Mouse (Mus musculus) adrenal gland, postnatal 25 days (tissue): ENCODE data around the gene Zfhx3. TPM values are rescaled to one million over a fixed set of nuclear protein-coding genes. Genes with fewer than 3 reads are reported as not detected.

ENCODE experiments used
- DNase-seq: peaks from one replicate; pipeline ENCODE4 v3.0.0; 2021; ENCODE audit warnings: mixed read lengths
- total RNA-seq: library from RNA; stranded (reverse); gene quantifications from 2 replicates; pipeline ENCODE4 v1.2.3, GENCODE M21; 2021

Zfhx3 gene
- total RNA-seq, 1 experiment from 2014 or later: 56.3 TPM

DNA sequence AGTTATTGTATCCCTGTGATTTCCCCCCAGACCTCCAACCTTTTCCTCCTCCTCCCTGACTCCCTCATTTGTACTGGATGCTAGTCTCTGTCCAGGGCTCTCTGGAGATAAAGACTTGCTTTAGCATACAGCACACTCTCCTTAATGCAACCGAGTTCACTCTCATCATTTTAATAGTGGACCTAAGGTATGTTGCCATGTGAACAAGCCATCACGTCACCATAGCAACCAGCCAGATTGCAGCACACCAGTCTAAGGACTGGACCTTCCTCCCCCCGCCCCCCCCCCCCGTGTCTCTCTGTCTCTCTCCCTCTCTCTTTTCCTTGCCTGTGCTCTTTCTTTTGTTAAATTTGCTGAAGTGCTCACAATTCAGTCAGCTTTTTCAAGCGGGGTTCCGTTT is 524.2 kb downstream of the Zfhx3 start:
- DNase-seq: no peak

DNA sequence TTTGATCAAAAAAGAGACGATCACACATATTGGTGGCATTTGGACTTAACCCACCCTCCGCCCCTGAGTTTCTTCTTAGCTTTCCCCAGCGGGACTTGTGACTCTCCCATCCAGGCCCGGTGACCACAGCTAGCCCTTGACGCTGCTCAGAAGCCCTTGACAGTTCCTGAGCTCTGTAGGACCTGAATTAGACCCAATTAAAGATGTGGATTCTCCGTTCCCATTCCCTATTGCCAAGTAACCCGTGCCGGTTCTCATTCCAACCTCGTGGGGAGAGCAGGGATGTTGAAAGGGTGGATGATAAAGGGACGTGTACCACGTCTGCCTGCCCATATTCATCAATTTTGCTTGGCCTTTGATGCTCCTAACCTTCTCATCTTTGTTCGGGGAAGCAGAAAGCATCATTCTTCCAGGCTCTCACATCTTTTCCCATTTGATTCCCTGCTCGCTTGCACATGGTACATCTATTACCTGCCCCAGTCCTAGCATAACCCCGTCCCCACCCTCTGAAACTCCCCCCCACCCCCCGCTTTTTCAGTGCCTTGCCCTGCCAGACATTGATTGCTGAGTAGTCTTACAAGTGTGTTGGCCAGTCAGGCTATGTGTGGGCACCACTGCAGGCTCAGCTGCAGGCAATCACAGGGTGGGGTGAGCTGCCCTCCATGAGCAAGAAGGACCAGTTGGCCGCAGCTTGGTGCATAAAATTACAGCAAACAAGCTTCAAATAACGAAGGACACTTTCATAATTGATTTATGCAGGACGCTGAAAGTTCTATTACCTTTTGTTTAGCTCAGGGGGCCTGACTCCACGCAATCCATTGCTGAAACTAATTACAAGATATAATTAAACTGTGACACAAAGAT is 525.0 kb downstream of the Zfhx3 start:
- no peak for DNase-seq

DNA sequence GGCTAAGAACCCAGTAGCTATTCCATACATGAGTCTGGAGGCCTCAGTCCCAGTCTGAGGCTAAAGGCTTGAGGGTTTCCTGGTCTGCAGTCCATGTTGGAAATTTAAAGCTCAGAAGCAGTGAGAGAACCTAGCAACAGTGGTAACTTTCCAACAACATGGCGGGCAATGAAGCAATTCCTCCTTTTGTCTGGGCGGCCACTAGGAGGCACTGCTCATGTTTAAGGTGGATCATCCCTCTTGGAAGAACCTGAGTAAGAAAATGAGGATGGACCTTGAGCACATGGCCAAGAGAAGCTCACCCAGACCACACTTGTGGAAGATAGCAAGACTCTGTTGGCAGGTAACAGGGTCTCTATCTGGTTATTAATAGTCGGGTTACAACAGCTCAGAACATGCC is 527.8 kb downstream of the Zfhx3 start:
- no peak for DNase-seq

DNA sequence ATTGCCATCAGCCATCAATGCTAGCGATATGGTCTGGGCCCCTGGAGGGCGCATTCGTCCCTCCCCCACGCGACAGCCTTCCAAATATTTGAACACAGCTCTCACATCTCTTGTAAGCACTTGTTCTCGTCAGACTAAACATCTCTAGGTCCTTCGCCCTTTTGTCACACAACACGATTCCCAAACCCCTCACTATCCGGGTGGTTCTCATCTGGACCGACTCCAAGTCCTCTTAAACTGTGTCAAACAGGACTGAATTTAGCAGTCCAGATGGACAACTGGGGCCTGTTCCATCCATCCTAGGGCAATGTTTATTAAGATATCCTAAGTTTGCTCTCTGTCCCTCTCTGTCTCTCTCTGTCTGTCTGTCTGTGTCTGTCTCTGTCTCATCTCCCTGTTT is 532.1 kb downstream of the Zfhx3 start:
- DNase-seq: no peak

DNA sequence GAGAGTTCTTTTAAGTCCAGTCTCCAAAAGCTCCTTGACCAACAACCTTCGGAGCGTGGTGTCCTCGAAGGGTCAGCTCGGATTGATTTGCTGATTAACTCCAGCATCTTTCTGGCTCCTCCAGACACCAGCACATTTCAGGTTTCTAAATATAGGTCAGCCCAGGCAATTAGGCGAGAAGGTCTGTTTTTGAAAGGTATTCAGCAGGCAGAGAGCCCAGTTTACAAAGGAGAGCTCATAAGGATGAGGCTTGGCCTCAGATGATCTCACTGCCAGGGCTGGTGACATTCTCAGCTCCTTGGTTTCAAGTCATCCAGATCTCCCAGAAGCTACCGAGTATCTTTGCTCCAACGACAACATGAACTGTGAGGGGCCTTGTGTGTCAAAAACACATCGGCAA is 535.7 kb downstream of the Zfhx3 start:
- DNase-seq: no peak

DNA sequence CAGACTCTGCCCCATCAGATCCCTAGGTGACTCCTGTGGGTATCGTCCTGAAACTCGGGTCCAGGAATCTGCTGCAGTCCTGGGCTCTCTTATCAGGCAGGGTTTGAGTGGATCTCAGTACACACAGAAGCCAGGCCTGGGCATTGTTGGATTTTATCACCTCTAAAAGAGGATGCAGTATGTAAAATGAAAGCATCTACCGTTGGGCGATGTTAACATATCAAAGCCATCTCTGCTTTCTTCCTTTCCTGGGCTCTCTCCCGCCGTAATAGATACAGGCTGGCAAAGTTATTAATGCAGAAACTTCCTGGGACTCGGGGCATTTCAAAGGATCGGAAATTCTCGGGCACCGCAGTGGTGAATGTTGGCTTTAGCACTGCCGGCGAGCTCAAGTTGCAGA is 537.7 kb downstream of the Zfhx3 start:
- no peak for DNase-seq

DNA sequence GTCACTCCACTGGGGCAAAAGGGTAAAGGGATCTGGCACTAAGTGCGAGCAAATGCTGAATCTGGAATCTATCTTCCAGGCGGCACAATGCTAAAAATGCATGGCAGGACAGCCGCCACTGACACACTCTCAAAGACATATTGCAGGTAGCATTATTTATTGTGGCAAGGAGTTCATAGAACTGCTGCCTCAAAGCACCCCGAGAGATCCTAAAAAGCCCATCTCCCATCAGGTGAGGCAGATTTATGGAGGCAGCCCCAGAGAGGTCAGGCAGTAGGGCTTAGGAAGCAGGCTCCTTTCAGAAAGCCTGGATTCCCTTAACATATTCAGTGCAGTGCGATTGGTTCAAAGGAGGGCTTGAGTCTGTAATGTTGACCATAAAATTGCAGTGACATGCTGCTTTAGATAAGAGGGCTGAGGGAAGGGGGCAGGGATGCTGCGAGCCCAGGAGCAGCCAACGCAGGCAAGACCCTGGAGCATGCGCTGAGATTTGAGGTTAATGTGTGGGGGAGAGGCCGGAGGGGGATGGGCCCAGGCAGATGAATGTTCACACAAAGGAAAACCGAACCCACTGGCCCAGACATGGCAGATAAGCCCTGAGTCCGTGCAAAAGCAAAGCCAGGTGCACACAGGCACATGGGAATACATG is 538.8 kb downstream of the Zfhx3 start:
- DNase-seq: no peak

DNA sequence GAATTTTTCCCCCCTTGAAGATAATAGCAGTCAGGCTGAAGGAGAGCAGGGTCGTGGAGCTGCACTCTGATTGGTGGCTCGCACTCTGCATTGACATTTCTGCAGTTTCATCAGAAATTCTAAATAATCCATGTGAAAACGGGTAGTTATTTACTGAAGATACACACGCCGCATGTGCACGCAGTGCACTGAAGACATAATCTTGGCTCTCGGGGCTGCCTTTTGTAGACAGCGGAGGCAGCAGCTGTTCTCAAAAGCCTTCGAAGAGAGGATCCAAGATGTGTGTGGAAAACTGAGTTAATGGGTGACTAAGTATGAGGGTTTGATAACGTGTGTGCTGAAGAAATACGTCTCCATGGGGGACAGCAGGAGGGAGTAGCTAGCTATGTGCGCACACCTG is 553.7 kb downstream of the Zfhx3 start:
- DNase-seq: no peak

DNA sequence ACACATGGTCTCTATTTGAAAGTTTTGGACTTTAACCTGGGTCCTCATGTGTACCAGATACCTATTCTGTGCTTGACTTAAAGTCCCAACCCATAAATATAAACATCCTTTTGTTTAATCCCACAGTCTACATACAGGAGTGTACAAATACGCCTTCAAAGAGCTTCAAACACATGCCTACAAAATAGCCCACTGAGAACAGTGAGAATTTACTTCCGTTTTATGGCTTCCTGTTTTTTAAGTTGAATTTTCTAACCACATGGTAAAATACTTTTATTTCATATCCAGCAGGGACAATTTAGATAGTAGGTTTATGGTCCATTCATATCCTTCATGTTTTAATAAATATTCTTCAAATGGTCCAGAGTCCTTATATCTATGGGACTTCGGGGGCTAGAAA is 564.3 kb downstream of the Zfhx3 start:
- no peak for DNase-seq

DNA sequence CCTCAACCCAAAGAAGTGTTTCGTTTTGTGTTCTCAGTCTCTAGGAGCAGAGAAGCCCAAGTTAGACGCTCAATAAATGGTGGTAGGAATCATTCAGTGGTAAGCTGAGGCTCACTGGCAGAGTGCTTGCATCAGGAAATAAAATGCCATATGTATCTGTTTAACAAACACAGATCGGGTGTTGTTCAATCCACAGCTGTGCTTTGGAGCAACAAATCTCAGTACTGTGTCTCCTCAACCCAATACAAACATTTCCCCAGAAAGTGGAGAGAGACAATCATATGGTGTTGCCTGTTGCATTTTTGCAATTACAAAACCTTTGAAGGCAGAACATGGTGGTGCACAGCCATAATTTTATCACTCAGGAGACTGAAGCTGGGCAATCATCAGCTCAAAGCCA is 565.3 kb downstream of the Zfhx3 start:
- no peak for DNase-seq

DNA sequence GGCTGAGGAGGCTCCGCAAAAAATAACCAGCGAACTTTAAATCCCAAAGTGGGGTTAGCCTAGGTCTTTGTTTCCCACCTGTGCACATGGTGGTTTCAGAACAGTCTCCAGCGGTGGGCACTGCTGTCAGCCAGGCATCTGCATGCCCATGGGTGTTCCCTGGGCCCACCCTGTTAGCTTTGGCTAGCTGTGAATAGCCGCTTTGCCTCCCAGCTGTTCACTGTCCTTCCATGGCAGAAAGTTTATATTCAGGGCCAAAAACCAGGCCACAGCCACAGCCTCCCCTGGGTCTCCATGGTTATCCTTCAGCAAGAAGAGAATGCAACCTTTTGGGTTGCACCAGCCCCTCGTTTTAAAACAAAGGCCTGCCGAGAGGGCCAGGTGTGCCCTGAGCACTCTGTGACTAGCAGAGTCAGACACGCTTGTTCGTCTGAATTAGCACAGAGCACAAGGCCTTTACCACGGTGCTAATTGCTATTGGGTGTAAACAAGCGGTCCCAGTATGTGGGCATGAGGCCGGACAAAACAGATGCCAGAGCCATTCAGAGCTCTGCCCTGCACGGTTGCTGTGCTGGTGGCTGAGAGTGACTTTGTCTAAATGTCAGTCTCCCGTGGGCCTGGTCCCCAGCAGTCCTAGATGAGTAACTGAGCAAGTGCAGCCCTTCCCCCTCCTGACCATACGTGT is 568.3 kb downstream of the Zfhx3 start:
- DNase-seq: no peak

DNA sequence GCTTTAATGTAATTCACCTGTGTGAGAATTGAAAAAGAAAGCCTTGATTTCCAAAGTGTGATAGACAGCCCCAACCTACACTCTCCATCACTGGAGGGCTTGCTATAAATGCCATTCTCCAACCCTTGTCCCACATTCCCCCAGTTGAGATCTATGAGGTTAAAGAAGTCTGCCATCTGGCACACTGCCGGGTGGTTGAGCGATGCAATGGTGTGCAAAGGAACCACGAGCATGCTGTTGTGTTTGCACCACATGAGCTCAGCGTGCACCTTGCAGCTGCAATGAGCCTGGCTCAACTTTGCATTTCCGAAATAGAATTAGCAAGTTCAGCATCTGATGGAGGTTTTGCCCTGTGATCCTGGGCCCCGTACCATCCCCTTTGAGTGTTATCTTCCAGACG is 575.7 kb downstream of the Zfhx3 start:
- peak; percentile 14 for DNase-seq

DNA sequence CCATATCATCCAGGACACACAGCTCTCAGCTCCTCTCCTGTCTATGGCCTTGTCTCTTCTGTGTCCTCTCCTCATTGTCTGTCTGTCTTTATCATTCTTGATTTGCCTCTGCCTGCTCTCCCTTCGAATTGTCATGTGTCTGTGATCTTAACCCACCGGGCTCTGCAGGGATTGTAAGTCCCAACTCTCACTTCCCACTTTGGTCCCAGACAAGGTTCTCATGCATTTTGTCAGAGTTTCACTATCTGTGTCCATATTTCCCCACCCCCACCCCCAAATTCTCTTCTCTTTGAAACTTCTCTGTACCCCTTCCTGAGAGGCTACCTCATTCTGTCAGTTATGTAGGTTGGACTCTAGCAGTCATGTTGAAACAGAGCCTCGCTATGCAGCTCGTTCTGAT is 579.6 kb downstream of the Zfhx3 start:
- DNase-seq: no peak

DNA sequence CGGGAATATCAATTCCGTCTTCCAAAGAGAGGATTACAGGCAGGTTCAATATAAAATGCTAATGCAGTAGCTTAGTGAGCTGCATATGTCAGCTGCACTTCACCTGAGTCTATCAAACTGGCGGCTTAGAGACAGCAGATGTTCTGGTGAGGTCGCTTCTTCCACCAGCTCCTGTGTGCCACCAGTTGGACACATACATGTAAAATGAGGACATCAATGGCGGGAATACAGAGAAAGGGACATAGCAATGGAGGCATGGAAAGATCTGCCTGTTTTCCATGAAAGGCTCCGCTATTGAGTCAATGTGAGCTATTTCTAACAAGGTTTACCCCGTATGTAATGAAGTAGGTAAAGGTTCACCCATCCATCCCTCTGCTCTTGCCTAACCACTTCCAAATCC is 587.0 kb downstream of the Zfhx3 start:
- no peak for DNase-seq

DNA sequence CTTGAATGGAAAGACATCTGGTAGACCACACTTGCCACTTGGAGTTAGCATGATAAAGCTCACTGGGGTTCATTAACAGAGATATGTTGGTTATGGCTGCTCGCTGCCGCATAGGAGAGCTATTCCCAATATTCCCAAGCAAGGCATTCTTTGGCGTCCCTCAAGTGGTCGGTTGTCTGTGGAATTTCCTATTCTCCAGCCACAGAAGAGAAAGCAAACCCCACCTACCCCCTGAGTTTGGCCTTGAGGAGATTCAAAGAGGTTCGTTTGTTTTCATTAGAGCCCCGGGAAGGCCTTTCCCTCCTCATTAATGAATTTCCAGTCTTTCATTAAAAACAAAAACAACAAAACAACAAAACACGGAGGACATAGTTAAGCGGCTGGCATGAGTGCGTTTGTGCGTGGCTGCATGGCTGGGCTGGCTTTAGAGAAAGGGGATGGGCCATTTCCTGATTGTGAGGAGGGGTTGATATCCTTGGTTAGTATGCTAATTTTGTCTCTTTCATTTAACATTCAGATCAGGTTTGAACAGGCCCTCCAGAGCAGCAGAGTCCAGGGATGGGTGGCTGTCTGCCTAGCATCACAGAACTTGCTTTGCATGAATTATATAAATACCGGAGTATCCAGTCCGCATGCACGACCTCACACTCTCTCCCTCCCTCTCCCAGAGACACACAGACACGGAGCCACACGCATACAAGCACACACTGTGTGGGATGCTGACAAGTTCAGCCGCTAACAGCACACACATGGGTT is 592.9 kb downstream of the Zfhx3 start:
- DNase-seq: no peak

DNA sequence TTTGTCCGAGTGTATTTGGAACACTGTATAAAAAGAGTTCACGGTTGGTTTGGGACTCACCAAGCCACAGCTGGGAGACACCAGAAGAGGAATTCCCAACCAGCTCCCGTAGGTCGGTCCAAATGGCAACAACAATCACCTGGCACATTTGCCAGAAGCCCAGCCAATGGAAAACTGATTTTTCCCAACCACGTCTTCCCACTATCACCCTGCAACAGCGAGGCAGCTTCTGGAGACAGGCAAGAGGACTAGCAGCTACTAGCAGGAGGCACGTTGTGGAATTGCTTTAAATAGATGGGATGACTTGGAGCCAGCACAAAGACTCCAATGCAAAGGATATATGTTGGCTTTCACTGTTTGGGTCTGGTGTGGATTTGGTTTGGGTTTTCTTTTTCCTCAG is 593.7 kb downstream of the Zfhx3 start:
- DNase-seq: no peak

DNA sequence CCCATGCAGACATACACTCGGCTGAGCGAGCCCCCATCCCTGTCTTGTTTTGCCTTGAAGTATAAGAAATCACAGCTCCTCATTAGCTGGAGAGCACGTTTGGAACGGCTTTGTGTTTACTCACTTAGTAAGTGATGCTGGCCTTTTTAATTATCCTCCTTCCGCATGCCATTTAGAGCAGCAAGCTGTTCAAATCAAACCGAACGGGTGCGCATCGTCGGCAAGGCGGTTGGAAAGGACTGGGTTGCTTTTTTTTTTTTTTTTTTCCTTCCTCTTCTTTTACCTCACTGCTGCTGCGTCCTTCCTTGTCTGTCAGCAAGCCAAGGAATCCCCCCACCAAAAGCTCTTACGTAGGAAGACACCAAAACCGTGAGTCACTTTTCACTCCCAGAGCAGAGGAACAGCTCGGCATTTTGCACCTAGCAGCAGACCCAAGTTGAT is 594.5 kb downstream of the Zfhx3 start:
- no peak for DNase-seq

DNA sequence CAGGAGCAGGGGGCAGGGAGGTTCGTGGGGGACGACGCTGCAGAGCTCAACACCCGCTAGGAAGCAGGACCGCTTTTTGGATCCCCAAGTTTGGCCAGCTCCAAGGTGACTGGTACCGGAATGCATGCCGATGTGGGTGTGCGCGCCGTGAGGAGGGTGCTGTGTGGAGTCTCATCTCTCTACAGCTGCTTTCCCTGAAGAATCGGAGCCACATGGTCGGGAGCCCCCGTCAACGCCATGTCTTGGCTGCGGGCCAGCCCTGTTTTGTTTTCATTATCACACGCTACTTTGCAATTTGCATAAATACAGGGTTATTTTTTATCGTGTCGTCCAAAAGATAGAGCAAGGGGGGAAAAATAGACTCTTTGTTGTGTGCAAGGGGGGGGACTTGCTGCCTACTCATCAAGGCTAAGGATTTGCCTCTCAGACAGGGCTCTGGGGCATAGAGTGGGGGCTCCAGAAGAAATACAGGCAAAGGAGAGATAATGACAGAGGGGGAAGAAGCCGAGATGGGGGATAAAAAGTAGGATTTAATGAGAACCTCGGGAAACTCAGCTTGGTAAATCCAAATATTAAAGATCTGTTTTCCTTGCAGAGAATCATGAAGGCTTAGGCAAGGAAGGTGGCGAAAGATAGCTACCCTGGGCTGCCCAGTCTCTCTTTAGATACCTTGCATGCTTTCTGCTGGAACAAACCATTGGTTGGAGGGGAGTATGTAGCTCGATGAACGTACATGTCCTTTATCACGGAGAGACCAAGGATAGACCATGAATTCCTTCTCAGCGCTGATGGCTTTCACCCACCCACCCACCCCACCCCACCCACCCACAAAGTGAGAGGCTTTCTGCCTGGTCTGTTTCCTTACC is 595.5 kb downstream of the Zfhx3 start:
- DNase-seq: no peak

DNA sequence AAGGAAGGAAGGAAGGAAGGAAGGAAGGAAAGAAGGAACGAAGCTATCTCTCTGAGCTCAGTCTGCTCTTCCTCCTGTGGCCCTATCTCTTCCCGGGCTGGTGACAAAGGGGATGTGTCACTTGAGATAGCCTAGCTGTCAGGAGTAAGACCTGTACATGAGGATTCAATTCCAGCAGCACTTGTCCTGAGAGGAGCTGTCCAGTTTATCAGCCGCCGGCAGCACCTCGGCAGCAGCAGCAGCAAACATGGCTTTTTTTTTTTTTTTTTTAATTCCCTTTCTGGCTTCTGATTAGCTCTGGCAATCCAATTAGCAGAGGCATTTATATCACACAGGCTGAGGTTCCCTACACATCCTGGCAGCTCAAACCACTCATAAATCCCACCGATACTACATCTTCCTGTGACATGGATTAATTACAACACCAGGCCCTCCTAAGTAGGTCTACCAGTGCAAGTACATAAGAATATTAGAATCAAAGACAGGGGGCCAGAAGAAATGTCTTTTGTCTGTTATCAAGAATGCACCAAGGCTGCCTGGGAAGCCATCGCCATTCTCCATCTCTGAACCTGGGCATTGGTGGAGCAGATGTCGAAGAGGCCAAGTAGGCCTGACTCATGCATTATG is 596.6 kb downstream of the Zfhx3 start:
- DNase-seq: no peak

DNA sequence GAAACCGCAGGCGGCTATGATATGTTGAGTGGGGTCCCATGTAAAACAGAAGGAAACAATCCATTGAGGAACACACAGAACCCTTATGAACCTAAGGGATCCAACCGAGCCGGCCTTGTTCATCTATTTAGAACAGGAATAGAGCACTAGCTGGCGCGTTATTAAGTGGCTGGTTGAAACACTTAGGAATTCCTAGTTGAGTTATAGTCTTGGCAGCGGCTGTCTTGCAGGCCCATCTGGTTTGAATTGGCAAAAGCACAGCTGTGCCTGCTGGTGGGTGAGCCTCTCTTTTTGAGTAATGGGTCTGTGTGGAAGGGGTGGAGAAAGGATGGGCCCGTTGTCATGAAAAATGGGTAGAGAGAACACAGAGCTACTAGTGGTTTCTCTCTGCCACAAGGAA is 610.1 kb downstream of the Zfhx3 start:
- DNase-seq: no peak
